Mouse (Mus musculus) heart, adult 2 months (tissue): ENCODE measurements around the gene Clec16a.

Experiments used
- CTCF ChIP-seq: fragments of 200-600 bp; IDR thresholded peaks from 2 replicates; pipeline ENCODE4 v1.8.1; 2022; ENCODE audit warnings: antibody characterized with exemption, mild to moderate bottlenecking, moderate library complexity
- EP300 ChIP-seq: fragments of 200-500 bp; IDR thresholded peaks from 2 replicates; pipeline ENCODE4 v1.6.1; 2011; ENCODE audit warnings: low read depth, low read length, control low read depth; ENCODE audit not compliant: insufficient read depth
- POLR2A ChIP-seq: fragments of 200-500 bp; IDR thresholded peaks from 2 replicates; pipeline ENCODE4 v1.6.1; 2011; ENCODE audit warnings: mild to moderate bottlenecking, low read depth, low read length, control low read depth; ENCODE audit not compliant: insufficient read depth

GRCm38 (mm10) chr16:10715211-10715610, 170.1 kb downstream of the Clec16a start:
- TF ChIP-seq POLR2A (no peak), CTCF (no peak), EP300 (no peak)
